Mouse (Mus musculus): ENCODE measurements around the gene Nfix.

DNA sequence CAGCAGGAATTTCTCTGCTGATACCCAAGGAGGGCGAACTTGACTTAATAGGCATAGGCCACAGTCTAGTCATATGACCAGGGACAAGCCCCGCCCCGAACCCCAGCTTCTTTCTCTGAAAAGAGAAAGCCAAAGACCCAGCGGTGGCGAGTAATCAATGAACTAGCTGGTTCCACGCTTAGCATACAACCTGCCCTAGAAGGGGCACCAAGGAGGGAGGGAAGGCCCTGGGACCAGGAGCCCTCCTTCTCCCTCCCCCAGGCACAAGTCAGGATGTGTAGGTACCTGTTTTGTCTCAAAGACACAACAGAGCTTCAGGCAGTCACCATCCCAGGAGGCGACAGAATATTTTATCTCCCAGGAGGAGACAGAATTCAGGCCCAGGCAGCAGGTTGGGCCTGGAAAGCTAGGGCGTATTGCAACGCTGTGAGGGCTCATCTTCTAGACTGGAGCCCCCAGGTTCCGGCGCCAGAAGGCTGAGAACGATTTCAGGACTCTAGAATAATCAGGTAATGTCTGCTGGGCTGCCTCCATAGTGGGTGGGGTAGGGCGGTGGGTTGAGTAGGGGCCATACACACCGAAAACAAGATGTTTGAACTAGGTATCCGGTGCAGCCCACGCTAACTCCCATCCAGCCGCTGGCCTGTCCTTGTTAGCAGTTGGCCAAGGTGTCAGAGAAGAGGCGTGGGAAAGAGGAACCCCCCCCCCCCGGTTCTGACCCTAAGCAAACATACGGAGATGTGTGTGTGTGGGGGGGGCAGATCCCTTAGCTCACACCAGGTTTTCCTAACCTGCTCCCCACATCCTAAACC lies 113.7 kb downstream of the Nfix start, which contains the start of gene Trmt1:
- TF ChIP-seq POLR2A (IDR thresholded peaks at IDR 0.05; ENCODE audit: borderline replicate concordance, insufficient read depth, low read length) (no peak), CTCF (IDR thresholded peaks at IDR 0.05; ENCODE audit: borderline replicate concordance, insufficient read depth, low read depth, low read length) (no peak)

All from cerebellum, adult 2 months (tissue).